Mouse (Mus musculus) liver, embryonic 14.5 days (tissue): ENCODE measurements around the gene Tubg2. TPM values are rescaled to one million over a fixed set of nuclear protein-coding genes. Genes with fewer than 3 reads are reported as not detected.

Experiments
- ATAC-seq: fragments of 200-750 bp; cut with Nextera tagmentation; 2 replicates; pipeline ENCODE4 v1.8.0; 2017; ENCODE audit warnings: moderate number of reproducible peaks, mild to moderate bottlenecking, moderate library complexity; ENCODE audit not compliant: insufficient read depth
- DNase-seq, 3 experiments: peaks; one replicate each; pipeline ENCODE4 v3.0.0-alpha.2; 2012 to 2013; ENCODE audit warnings: low read depth in 3 of 3, low spot score in 3 of 3
- H3K27ac ChIP-seq: fragments of 300-500 bp; sonication (generic); 2 replicates; pipeline ENCODE4 v1.5.1; 2014; ENCODE audit warnings: moderate library complexity, mild to moderate bottlenecking, control low read depth, inconsistent platforms
- H3K27me3 ChIP-seq: fragments of 300-500 bp; sonication (generic); 2 replicates; pipeline ENCODE4 v1.6.1; 2014; ENCODE audit warnings: mild to moderate bottlenecking, low read length, moderate library complexity; ENCODE audit not compliant: control insufficient read depth, insufficient read depth
- H3K36me3 ChIP-seq: fragments of 300-500 bp; sonication (generic); replicated peaks from 2 replicates; pipeline ENCODE4 v1.6.1; 2014; ENCODE audit warnings: low read depth; ENCODE audit not compliant: control insufficient read depth, insufficient read depth
- H3K4me1 ChIP-seq, 2 experiments: fragments of 200-500 bp in 1 of 2; fragments of 300-500 bp in 1 of 2; sonication (generic) in 1 of 2; replicated peaks; 2 replicates each; pipeline ENCODE4 v1.6.1; 2012 to 2014; ENCODE audit warnings: antibody characterized with exemption in 1 of 2, inconsistent platforms in 1 of 2, low read length in 1 of 2; ENCODE audit not compliant: control insufficient read depth in 2 of 2, insufficient read depth in 2 of 2
- H3K4me2 ChIP-seq: fragments of 300-500 bp; sonication (generic); 2 replicates; pipeline ENCODE4 v1.6.1; 2014; ENCODE audit warnings: low read depth, mild to moderate bottlenecking, control low read depth, moderate library complexity
- H3K4me3 ChIP-seq, 2 experiments: fragments of 200-500 bp in 1 of 2; fragments of 300-500 bp in 1 of 2; sonication (generic) in 1 of 2; 2 replicates each; pipeline ENCODE4 v1.5.1; 2012 to 2014; ENCODE audit warnings: low read depth in 2 of 2, low read length in 2 of 2, mild to moderate bottlenecking in 2 of 2, control low read depth in 1 of 2, inconsistent platforms in 1 of 2, moderate library complexity in 1 of 2; ENCODE audit not compliant: insufficient read depth in 1 of 2
- H3K9ac ChIP-seq: fragments of 300-500 bp; sonication (generic); replicated peaks from 2 replicates; pipeline ENCODE4 v1.6.1; 2014; ENCODE audit warnings: mild to moderate bottlenecking, control low read depth, moderate library complexity
- H3K9me3 ChIP-seq: fragments of 300-500 bp; sonication (generic); 2 replicates; pipeline ENCODE4 v1.6.1; 2016; ENCODE audit warnings: low read length, mixed read lengths; ENCODE audit not compliant: control insufficient read depth
- CTCF ChIP-seq: IDR thresholded peaks from 2 replicates; pipeline ENCODE4 v1.5.1; 2016; ENCODE audit warnings: antibody characterized with exemption, low read depth, control low read depth
- EP300 ChIP-seq: IDR thresholded peaks from 2 replicates; pipeline ENCODE4 v1.6.1; 2016; ENCODE audit warnings: antibody characterized with exemption, low read depth
- WGBS: fragments of 180-500 bp; shearing (Covaris S2); extraction: QIAGEN DNeasy Blood & Tissue Kit; methylation state at CpG from one replicate; pipeline ENCODE4 v1.1.7; 2014; ENCODE audit not compliant: insufficient replicate concordance; 5-methylcytosine and 5-hydroxymethylcytosine counted together
- polyA plus RNA-seq, 2 experiments: library from polyadenylated mRNA; depleted of rRNA in 1 of 2; stranded (reverse) in 1 of 2; unstranded in 1 of 2; fragments of >200 nt; fragmentation: Nextera tagmentation in 1 of 2; extraction: Ambion mirVana in 1 of 2; gene quantifications; 2 replicates each; pipeline versions ENCODE4 v1.2.1 to v1.2.3; 2012 to 2014

Gene Tubg2
- polyA plus RNA-seq, 2 experiments: 0.13 TPM; not detected in 1

- DNase-seq: no peak
- WGBS: 16% methylated on average over 18 of the region's 19 CpGs
- Histone ChIP-seq H3K9me3 (no peaks in the 10 kb centered on the region), H3K4me2 (peak overlapping the region; percentile 49), H3K4me1 (peaks cover 0 to 3% of the 10 kb centered on the region in 2 experiments; a peak in 2 of 4 replicates), H3K9ac (no peak overlapping the region), H3K36me3 (no peaks in the 10 kb centered on the region), H3K4me3 (peak overlapping the region; percentile 16 to 21; a peak in 2 of 4 replicates), H3K27me3 (peaks cover 18% of the 10 kb centered on the region), H3K27ac (no peak overlapping the region)
- no peak for ATAC-seq
- TF ChIP-seq EP300: no peak
- TF ChIP-seq CTCF: no peak
Observed at GRCm38 (mm10) chr11:101143338-101144225, 12.1 kb upstream of the Tubg2 start.

- Histone ChIP-seq H3K4me3 (no peak overlapping the region), H3K4me1 (peaks cover 0 to 1% of the 10 kb centered on the region in 2 experiments; a peak in 2 of 4 replicates), H3K4me2 (no peak overlapping the region), H3K36me3 (no peaks in the 10 kb centered on the region), H3K9ac (no peak overlapping the region), H3K27ac (no peak overlapping the region), H3K9me3 (no peaks in the 10 kb centered on the region), H3K27me3 (peaks cover 7% of the 10 kb centered on the region)
- WGBS: 40% methylated on average over 10 of the region's 10 CpGs
- DNase-seq (no peak), ATAC-seq (no peak)
- TF ChIP-seq CTCF (no peak), EP300 (no peak)
Observed at GRCm38 (mm10) chr11:101146377-101146776, 9.3 kb upstream of the Tubg2 start.

- DNase-seq: no peak
- Histone ChIP-seq H3K4me1 (peaks cover 0 to 1% of the 10 kb centered on the region in 2 experiments; a peak in 2 of 4 replicates), H3K27me3 (peaks cover 2% of the 10 kb centered on the region), H3K9ac (no peak overlapping the region), H3K4me2 (no peak overlapping the region), H3K36me3 (no peaks in the 10 kb centered on the region), H3K27ac (no peak overlapping the region), H3K9me3 (no peaks in the 10 kb centered on the region), H3K4me3 (no peak overlapping the region)
- WGBS: 64% methylated on average over 10 of the region's 10 CpGs
- no peak for ATAC-seq
- no peak for TF ChIP-seq CTCF
- TF ChIP-seq EP300: no peak
Observed at GRCm38 (mm10) chr11:101148751-101149150, 7.0 kb upstream of the Tubg2 start.

GRCm38 (mm10) chr11:101149178-101150105, 6.3 kb upstream of the Tubg2 start:
- WGBS: 48% methylated on average over 9 of the region's 9 CpGs

More at GRCm38 (mm10) chr11:101149178-101150105, 6.3 kb upstream of the Tubg2 start:
- ATAC-seq (no peak), DNase-seq (no peak)
- Histone ChIP-seq H3K4me2 (no peak overlapping the region), H3K4me3 (no peak overlapping the region), H3K9me3 (no peaks in the 10 kb centered on the region), H3K27ac (no peak overlapping the region), H3K4me1 (no peaks in the 10 kb centered on the region; a peak in 1 of 4 replicates), H3K36me3 (no peaks in the 10 kb centered on the region), H3K9ac (no peak overlapping the region), H3K27me3 (no peaks in the 10 kb centered on the region)
- TF ChIP-seq EP300: no peak
- no peak for TF ChIP-seq CTCF
